Mouse (Mus musculus) heart, adult 11 months (tissue): ENCODE measurements at regions not wholly inside any gene's neighbourhood (a gene's known extent, or its start where the extent isn't known, plus 50 kb on each side); places are given as distances from the start of the nearest gene placed in this dataset.
A peak's percentile ranks its signal among the peaks of the same experiment; 100 is the strongest.

Experiments
- DNase-seq: peaks from one replicate; pipeline ENCODE4 v3.0.0; 2022

GRCm38 (mm10) chr3:143925322-143925721 is 279.7 kb downstream of the Lmo4 start:
- DNase-seq: no peak

GRCm38 (mm10) chr3:143919744-143920143 is 285.3 kb downstream of the Lmo4 start:
- DNase-seq: no peak

- no peak for DNase-seq
These were observed 290.4 kb downstream of the Lmo4 start for GRCm38 (mm10) chr3:143914341-143915217.

GRCm38 (mm10) chr3:143913044-143913574 is 291.9 kb downstream of the Lmo4 start:
- no peak for DNase-seq

- no peak for DNase-seq
These were observed 292.6 kb downstream of the Lmo4 start for GRCm38 (mm10) chr3:143912433-143912832.

- no peak for DNase-seq
These were observed 295.7 kb downstream of the Lmo4 start for GRCm38 (mm10) chr3:143909341-143909740.

GRCm38 (mm10) chr3:143903421-143903820 is 301.6 kb downstream of the Lmo4 start:
- no peak for DNase-seq

DNA sequence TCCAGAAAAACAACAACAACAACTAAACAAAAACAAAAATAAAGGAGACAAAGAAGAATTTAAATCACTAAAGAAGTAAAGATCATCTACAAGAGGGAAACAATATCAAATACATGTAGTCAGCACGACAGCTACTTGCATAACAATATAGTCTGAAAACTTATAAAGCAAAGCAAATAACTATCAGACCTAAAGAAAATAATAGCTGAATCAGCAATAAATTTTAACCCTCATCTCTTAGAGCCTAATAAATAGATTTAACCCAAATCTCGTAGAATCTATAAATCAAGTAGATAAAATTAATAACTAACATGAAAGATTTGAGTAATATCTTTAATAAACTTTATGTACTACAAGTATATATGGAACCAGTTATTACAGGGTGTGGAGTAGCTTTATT is 324.2 kb downstream of the Lmo4 start:
- DNase-seq: no peak

DNA sequence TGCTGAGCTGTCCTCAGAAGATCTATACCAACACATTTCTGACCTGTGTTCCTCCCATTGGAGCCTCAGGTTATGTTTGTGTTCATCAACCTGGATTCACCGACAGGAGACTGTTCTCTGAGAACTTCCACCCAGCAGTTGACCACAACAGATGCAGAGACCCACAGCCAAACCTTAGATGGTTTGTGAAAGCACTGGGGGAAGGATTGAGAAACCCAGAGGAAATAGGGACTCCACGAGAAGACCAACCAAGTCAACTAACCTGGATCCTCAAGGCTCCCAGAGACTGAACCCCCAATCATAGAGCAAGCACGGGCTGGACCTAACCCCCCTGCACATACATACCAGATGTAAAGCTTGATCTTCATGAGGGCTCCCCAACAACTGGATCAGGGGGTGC is 331.1 kb downstream of the Lmo4 start:
- DNase-seq: no peak

DNA sequence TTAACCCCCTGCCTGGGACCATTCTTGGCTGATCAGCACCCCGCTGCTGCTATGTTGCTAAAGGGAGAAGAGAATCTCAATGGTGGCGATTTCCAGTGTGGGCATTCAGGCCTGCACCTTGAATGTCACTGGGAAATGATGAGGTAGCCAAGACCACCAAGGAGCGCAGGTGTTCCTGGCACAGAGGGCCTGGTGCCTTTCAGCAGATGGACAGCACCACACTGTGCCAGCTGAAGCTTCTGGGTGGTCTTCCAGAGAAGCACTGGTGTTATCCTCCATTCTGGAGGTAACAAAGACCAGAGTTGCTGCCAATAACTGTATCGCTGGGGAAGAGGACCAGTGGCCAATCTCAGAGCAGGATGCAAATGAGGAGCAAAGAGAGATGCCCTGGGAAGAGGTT is 338.5 kb downstream of the Lmo4 start:
- DNase-seq: no peak

- DNase-seq: no peak
These were observed 339.4 kb downstream of the Lmo4 start for GRCm38 (mm10) chr3:143865626-143866025.

- DNase-seq: no peak
These were observed 340.5 kb downstream of the Lmo4 start for GRCm38 (mm10) chr3:143864490-143864889.

DNA sequence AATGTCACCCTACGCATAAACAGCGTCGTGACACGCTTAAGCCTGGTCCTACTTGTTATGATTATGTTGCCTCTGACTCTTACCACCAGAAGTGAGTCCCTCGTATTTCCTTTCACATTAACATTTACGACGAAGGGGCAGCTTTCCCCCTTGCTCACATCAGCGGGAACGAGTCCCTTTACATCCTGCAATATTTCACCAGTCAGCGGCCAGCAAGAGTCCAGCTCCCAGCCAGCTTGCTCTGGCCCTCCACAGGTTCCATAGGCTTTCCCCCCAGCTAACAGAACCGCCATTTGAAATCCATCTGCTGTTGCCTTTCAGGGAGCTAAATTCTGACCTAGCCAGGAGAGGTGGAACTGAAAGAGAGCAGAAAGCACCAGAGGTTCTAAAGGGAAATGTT is 342.5 kb downstream of the Lmo4 start:
- DNase-seq: peak; percentile 64

DNA sequence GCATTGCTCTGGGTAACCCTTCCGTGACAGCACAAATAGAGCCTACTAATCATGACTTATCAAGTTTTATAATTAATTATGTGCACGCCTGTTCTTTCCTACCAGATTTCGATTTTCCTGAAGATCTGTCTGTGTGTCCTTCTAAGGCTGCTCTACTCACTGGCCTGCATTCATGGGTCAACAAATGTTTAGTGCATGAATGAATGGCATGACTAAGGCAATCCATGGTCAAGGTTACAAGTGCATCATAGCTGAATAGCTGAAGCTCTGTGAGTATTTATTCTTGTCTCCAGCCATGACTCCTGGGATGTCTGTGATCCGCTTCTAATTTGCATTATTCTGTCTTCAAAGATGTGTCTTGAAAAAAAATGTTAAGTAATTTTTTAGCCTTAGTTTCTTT is 343.2 kb downstream of the Lmo4 start:
- peak; percentile 35 for DNase-seq

DNA sequence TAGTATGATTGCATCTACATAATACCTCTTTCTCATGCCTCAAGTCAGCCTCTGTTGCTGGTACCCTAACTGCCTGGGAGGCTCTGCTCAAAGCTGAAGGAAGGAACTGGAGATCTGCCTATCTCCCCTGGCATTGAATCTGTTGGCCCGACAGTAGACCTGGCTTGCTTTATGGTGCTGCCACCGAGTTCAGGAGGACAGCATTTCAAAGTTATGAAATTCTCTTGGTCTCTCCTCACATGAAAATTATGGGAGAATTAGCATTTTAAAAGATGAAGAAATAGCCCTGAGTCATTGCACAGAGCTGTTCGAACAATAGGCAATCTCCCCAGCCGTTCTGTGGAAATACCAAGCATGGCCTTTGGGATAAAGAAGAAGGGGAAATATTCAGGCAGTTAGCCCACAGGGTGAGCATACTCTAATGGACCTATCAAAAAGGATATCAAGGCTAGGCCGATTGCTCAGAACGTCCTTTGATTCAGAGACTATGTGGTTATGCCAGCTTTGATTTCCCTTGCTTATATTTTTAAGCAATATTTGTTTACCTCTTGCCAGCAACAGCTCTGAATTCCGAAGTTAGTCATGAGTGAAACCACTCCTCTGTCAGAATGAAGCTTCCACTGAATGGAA is 369.3 kb downstream of the Lmo4 start:
- no peak for DNase-seq

DNA sequence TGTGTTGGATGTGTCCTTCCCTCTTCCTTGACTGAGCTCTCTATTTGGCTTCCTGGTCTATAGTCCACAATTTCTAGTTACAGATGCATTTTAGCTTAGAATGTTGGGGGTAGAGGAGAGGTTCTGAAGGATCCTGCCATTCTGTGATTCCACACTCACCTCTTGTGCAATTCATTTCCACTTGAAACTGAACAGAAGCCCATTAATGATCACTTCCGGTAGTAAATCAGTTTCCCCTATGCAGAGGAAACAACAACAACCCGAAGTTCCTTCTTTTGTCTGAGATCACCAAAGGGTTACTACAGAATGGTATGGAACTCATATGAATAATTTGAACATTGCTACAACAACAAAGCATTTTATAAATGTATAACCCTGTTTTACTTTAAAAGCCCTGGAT is 370.3 kb downstream of the Lmo4 start:
- DNase-seq: no peak

DNA sequence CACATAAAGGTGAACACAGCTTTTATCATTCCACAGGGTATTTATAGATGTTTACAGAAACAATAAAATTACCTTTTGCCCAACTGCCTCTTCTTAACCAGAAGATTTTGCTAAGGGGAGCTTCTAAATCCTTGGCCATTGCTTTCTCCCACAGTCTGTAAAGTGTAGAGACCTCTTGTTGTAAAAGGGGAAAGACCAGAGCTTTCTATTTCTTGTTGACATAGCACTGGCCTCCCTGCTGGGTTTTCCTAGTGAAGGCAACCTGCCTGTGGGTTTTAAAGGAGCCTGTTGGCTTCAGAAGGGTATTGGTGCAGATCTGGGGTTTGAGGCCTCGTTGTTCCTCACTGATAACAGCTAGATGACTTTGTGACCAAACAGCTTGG is 381.6 kb downstream of the Lmo4 start:
- no peak for DNase-seq

- no peak for DNase-seq
These were observed 382.2 kb downstream of the Lmo4 start for GRCm38 (mm10) chr3:143822564-143823394.

- no peak for DNase-seq
These were observed 397.5 kb downstream of the Lmo4 start for GRCm38 (mm10) chr3:143807544-143807943.

GRCm38 (mm10) chr3:143806940-143807339 is 398.1 kb downstream of the Lmo4 start:
- no peak for DNase-seq

DNA sequence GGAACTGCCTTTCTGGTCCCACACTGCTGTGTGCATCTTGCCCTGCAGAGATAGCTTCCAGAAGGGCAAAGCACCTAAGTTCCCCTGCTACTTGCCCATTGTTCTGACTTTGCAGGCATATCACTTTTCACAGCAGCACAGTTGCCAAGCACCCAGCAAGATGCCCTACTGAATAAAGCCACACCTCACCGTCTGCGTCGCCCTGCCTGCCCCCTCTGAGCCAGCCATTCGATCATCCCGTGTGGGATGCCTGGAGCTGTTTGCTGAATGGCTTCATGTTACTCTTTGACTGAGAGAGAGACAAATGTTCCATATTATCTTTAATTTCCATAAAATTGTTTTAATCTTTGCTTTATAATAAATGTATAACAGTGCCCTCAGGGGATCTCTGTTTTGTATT is 407.2 kb downstream of the Lmo4 start:
- no peak for DNase-seq

GRCm38 (mm10) chr3:143790905-143791304 is 414.1 kb downstream of the Lmo4 start:
- no peak for DNase-seq

GRCm38 (mm10) chr3:143789932-143790570 is 415.0 kb downstream of the Lmo4 start:
- no peak for DNase-seq
